In the genomic region with DNA sequence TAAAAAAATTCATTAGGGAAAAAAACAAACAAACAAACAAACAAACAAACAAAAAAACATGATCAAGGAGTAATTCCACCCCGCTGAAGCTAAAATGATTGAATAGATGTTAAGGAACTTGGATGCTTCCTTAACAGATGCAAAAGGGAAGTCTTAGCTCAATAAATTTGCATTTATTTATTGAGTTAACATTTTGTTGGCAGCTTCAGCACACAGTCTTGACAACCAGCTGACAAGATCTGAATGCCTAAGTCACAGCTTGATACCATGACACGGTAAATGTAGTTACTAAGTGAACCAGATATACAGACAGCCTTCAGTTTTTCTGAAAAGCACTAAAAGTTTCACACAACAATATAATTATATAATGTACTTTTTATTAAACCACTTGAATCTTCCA, we compare ENCODE assay signal across 19 mouse cellular contexts.
"Had no signal": no experiment of that assay in that cellular context is flagged by ENCODE, and none has a peak within 500 bp of the region (broad histone marks: within the 10 kb centered on the region; RNA-seq: fewer than 3 reads in every experiment).

No protein-coding gene starts in this region.

- DNase-seq: kidney, adult 8-10 months; kidney, postnatal 10 days; kidney, postnatal 4 days; layer of hippocampus, postnatal 36 days; liver, embryonic 13.5 days; lung, adult 2 months; lung, postnatal 10 days; lung, postnatal 36 days; right cerebral cortex, postnatal 25 days; thymus, adult 18-20 months; thymus, postnatal 36 days had no signal

- ATAC-seq: midbrain, embryonic 13.5 days; midbrain, embryonic 16.5 days had no signal

- H3K36me3 ChIP-seq: kidney, embryonic 15.5 days; liver, embryonic 13.5 days; midbrain, embryonic 10.5 days; midbrain, embryonic 13.5 days; neural tube, embryonic 13.5 days had no signal

- H3K4me3 ChIP-seq: kidney, embryonic 15.5 days; left cerebral cortex, adult 2 months; liver, embryonic 13.5 days; megakaryocyte, embryonic 14.5 days; midbrain, embryonic 10.5 days; midbrain, embryonic 13.5 days; myocyte had no signal

- H3K27me3 ChIP-seq: kidney, embryonic 15.5 days; liver, embryonic 13.5 days; midbrain, embryonic 13.5 days; neural tube, embryonic 13.5 days had no signal

- H3K4me2 ChIP-seq: liver, embryonic 13.5 days had no signal

- H3K9ac ChIP-seq: kidney, embryonic 15.5 days; liver, embryonic 13.5 days; midbrain, embryonic 13.5 days; neural tube, embryonic 13.5 days had no signal

- H3K9me3 ChIP-seq: kidney, embryonic 15.5 days; liver, embryonic 13.5 days; megakaryocyte, embryonic 14.5 days; midbrain, embryonic 10.5 days; midbrain, embryonic 13.5 days; neural tube, embryonic 13.5 days had no signal

- H3K27ac ChIP-seq: kidney, embryonic 15.5 days; left cerebral cortex, adult 2 months; liver, embryonic 13.5 days; midbrain, embryonic 10.5 days; midbrain, embryonic 13.5 days had no signal
